Mouse (Mus musculus): ENCODE results near the gene Pkp3.
"Not testable (repeated sequence)": the region's sequence is repeated elsewhere in the genome, so short reads cannot be mapped to it uniquely, and the experiment has no call there.

Pkp3 gene

DNA sequence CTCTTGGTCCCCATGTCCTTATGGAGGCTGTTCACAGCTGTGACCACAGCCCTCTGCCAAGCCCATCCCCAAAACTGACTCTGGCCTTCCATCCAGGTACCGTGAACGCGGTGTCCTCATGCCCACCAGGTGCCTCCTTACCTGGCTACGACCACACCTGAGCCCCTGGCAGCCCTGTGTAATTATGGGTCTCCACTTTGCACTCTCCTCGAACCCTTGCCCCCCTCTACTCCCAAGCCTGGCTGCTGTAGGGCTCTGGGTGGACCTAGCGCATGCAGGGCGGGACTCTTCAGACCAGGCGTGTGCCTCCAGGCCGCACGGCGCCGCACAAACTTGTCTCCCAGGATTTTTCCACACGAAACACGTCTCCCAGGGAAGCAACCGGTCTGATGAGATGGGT is at the start of gene Pkp3:
Gene Pkp3, plus strand, starts transcription at position 378 of the 400 bp plus-strand sequence.
- DNase-seq = no peak

DNA sequence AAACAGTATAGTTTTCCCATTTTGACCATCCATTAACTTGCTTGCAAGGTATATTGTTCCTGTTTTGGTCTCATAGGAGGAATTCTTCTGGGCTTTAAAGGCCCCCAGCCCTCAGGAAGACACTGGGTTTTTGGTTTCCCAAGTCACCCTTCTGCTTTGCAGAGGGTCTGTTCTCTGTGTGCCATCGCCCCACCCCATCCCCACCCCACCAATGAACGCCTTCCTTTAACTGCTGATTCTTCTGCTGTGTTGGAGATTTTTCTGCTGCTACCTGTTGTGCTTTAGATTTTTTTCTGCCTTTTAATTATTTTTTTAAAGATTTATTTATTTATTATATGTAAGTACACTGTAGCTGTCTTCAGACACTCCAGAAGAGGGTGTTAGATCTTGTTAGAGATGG is 49.2 kb upstream of the Pkp3 start, which contains the start of gene Gm17387:
Gene Gm17387, plus strand, starts transcription at position 301 of the 400 bp plus-strand sequence.
- no peak for DNase-seq

DNA sequence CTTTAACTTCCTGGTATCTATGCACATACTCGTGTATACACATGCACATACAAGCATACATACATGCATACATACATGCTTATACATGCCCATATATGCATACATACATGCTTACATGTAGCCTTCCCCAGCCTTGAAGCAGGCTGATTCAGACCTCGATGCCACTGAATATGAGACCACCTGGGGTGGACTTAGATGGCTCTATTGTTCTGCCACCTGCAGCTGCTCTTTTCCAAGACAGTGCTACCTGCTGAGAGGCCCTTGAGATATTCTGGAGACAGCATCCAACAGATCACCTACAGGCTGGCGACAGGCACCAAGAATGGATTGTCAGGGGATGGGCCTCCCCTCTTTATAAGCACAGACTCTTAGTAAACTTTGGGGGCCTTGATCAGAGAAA is 47.6 kb upstream of the Pkp3 start:
- no peak for DNase-seq

DNA sequence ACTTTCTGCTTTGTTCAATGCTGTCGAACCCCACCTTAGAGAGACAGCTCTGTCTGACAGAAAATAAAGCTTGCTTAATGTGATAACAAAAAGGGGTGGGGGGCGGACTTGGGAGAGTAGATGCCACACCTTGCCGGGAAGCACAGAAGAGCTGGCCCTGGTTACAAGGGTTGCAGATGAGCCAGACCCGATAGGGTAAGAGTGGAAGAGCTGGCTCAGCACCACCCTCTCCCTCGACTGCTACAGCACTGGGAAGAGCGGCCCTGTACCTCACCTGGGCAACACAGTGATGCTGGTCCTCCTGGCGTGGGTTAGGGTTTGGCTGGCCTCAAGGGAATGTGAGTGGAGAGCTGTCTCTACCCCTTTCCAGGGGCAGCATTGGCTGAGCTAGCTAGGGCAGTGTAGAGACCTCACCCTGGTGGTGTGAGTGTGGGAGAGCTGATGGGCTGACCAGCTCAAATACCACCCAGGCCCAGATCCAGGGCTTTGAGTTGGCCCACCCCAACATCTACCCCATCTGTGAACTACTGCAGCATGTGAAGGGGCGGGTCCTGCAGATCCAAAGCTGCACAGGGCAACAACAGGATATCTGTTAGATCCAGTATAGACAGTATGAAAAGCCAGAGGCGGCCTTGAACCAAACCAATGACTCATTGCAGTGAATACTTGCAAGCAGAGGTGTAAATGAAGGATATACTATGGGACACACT is 45.4 kb upstream of the Pkp3 start:
- DNase-seq = no peak

DNA sequence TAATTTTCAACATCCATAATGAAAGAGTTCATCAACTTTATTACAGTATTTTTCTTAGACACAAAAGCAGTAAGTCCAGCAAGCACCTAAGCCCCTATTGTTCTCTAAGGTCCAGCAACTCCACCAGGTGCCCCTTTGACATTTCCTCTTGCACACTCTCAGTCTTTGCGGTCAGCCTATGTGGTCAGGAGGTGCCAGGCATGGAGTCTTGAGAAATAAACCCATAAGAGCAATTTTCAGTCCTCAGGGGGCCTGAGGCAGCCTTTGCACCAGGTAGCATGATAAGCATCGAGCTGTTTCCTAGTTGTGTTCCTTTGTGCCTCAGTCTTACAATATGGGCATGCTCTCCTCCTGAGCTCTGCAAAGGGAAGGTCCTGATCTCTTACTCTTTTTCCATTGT is 41.4 kb upstream of the Pkp3 start:
- not testable (repeated sequence) for DNase-seq

DNA sequence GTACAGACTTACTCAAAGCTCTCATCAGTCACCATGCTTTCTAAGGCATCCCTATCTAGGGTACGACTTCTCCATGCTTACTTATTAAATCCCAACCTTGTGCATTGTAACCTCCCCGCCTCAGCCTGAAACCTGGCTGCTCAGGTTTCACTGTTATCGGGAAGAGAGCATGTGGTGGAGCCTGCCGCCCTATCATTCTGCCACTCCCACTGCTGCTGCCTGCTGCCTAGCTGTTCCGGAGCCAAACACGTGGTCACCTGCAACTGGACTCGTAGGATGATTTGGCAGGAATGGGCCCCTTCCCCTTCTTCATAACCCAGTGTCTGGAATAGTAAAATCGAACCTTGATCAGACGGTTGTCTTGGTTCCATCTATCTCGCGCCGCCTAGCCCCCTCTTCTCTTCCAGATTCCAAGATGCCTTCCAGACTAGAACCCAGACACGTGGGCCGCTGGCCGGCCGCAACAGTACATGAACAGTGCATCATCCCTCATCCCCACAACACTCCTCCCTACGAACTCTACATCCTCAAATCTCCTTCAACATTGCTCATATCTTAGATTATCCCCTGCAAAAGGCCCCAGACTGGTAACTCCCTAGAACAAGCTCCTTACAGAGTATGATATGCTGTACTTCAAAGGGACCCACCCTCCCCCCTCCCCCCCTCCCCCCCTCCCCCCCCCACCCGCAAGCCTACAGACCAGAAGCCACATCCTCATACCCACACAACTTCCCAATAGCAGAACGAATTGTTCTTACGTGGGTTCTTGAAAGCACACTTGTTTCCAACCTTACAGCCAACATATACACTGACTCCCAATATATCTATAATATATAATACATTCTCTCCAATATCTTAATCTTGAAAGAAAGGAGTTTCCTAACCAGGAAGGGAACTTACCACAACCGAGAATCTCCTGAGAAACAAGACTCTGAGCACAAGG is 39.7 kb upstream of the Pkp3 start:
- DNase-seq = no peak

DNA sequence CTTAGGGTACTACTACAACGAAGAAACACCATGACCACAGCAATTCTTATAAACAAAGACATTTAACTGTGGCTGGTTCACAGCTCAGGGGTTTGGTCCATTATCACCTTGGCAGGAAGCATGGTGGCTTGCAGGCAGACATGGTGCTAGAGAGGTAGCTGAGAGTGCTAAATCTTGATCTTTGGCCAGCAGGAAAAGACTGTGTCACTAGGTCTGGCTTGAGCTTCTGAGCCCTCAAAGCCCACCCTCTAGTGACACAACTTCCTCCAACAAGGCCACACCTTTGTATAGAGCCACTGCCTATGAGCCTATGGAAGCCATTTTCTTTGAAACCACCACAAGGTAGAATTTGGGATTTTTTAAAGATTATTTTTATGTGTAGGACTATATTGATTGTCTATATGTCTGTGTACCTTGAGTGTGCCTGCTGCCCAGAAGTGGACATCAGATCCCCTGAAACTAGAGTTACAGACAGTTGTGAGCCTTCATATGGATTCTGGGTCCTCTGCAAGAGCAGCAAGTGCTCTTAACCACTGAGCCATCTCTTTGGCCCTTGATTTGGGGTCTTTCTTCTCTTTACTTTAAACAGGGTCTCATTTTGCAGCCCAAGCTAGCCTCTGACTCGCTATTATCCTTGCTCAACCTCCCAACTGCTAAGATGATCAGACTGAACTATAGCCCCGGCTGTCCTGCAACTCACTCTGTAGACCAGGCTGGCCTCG is 38.5 kb upstream of the Pkp3 start:
- no peak for DNase-seq

DNA sequence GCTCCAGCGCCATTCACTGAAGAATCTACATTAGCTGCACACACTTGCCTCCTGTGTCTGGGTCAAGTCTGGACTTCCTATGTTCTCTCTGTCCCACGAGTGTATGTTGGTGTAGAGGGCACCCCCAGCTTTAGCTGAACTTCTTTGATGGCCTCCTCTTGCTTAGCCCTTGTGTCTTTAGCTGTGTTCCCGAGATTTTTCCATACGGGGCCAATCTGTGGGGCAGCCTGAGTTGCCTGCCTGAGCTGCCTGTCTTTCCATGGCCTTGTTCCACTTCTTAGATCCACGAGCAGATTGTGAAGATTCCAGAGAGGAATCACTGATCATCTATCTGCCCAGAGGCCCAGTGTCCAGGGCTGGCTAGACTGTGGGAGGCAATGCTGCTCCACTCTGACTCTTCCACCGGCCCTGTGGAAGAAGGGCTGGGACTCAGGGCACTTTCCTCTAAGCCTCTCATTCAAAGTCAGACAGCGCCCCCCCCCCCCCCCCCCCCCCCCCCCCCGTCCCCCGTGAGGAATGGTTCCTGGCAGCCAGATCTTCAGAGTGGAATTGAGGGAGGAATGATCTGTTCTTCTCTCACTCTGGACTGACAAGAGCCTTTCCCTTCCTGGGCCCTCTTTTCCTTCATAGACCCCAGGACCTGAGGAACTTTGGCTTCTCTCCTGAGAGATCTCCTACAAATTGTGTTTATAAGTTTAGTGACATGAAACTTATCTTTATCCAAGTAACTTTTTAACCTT is 37.0 kb upstream of the Pkp3 start:
- DNase-seq = no peak

DNA sequence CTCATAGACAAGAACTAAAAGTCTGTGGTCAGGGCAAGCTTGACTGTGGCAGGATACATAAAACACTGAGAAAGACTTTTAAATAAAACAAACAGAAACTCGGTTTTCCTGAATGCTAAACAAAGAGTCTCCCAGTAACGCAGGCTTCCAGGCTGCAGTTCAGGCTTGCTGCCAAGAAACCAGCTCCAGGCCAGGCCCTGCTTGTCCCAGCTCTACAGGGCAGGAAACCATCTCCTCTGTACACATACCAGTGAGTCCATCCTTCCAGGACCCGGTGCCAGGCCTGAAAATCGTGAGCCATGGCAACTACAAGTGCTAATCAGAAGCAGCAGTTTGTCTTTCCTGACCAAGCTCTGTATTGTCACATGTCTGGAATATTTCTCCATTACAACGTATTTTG is 36.4 kb upstream of the Pkp3 start:
- DNase-seq = peak; percentile 49 to 62

DNA sequence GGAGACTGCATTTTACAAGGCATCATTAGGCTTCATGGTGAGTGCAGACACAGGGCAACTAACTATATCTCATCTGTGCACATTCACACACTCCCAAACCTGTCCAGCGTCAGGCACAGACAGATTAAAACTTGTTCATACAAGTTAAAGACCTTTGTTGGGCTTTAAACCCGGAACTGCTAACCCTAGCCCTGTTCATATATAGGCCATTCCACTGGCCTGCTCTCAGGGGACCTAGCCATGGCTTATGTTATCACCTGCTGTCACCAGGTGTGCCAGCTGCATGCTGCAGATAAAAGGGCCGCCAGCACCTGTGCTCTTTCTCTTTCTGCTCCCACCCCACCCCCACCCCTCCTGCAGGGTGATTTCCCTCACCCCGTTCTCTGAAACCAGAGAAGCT is 35.5 kb upstream of the Pkp3 start:
- no peak for DNase-seq

DNA sequence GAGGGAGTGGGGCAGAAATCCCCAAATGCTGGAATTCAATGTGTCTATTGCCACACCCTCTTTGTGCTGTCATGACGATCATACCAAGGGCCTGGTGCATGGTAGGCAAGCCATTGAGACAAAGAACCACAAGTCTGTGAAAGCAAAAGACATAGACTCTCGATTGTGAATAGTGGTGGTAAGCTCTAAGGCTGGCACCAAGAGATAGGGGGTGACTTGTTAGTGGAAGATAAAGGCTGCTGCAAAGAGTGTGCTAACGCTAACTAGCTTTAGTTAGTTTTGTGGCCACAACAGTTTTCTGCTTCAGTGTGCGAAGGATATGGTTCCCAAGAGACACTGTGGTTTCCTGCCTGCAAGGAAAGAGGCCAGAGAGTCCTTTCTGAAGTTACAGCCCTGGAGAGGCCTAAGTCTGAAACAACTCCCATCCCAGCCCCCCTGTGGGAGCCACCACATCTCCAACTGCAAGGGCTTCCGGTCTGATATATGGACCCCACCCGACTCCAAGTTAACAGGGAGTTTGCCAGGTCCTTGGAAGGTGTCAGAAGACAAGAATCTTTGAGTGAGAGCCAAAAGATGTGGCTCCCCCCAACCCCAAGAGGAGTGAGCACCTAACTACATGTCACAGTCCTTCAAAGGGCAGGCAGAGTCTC is 31.0 kb upstream of the Pkp3 start:
- DNase-seq = no peak

DNA sequence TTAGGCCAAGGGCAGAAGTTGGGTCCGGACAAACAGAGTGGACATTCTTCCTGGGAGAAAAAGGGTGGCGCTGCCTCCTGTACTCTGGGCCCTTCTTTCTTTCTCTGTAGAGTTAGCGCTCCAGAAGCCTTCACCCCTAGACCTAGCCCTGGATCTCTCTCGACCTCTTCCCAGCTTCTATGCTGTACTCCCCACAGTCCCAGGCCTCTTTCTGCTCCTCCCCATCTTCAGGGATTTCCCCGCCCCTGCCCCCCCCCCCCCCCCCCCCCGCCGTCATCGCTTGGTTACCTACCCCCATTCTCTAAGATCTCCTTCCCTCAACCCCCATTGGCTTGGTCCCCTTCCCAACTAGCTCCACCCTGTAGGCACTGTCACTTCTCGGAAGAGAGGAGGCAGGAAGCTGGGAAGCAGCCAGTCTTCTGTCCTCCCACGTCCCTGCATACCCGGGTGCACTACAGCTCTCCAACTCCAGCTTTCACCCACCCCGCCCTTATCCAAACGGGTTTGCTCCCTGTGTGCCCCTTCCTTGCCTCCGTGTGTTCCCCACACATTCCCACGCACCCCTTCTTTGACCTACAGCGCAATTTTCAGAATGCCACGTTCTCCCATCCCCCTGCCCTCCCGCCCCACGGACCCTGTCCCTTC is 30.3 kb upstream of the Pkp3 start:
- peak; percentile 49 to 56 for DNase-seq

DNA sequence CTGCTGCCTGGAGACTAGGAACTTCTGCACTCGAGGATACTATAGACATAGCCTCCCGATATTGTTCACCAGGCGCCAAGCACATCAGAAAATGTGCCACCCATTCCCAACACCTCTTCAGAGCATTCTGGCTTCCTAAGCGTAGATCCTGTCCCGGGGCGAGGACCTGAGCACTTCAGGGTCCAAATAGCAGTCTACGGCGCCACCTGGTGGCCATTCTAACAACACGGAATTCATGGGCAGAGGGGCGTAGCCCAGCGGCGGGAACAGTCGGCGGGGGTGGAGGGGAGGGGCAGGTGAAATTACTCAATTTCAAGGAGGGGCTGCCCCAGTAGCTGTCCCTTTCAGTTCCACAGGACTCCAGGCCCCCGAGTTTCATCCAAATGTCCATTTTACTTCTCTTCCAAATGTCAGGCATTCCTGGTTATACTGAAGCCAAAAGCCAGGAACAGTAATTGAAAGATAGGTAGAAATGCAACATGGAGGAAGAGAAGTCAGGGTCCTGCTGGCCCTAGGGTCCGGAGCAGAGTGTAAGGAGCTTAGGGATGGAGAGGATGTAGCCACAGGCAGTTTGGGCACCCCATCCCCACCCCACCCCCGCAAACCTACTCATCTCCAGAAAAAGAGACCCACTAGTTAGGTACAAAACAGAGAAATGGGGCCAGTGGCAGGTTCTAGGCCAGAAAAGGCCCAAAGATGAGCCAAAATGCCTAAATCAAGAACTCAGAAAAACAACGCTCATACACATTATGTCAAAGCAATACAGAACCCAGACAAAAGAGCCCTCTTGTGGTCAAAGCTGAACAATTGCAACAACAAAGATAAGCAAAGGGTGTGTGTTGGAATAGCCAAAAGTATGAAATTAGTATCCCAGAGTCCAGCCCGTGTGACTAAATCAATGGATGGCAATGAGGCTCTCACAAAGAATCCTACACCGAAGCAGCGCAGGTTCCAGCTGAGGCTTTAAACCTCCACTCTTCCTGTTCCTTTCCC is 29.5 kb upstream of the Pkp3 start:
- DNase-seq = peak; percentile 91

DNA sequence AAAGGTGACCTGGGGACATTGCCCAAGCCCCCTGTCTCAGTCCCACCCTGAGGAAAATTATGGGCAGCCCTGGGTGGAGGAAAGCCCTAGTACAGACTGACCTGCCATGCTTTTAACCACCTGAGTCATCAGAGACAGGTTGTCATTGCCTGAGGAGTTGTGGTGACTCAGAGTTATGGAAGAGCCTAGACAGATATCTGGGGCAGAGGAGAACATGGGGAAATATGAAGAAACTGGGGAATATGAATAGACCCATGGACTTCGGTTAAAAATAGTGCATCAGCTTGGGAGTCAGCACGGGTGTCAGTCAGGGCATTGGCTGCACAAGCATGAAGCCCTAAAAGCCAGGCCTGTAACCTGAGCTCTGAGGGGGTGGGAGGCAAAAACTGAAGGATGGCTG is 28.7 kb upstream of the Pkp3 start:
- no peak for DNase-seq

DNA sequence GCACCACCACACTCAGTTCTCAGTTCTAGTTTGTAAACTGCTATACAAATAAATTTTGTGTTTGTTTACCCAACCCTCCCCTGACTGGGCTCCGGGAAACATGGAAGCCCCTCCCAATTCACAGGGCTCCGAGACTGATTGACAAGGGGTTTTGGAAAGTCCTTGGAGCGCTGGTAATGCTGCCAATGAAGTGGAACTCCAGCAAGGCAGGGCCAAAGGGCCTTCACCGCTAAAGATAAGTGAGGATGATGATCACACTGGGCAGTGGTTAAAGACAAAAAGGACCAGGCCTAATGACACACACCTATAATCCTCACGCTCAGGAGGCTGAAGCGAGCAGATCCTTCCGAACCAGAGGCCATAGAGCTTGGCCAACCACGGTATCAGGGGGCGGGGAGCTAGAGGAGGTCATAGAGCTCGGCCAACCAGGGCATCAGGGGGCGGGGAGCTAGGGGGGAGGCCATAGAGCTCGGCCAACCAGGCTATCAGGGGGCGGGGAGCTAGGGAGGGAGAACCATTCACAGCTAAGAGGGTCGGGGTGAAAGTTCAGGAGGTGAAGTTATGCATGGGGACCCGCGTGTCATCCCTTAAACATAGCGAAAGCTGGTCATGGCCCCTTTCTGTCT is 26.8 kb upstream of the Pkp3 start:
- no peak for DNase-seq

DNA sequence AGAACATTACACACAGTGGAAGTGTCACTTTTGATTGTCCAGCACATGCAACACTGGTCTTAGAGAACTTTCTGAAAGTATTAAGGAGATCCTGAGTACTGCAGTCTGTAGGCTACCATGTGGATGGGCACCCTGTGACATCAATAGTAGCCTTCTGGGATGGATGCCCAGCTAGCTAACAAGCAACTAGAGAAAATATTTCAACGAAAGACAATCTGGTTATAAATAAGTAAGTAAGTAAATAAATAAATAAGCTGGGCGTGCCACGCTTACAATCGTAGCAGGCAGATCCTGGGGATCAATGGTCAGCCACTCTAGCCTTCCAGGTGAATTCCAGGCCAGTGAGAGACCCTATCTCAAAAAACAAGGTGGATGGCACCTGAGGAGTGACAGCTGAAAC is 26.0 kb upstream of the Pkp3 start:
- no peak for DNase-seq

DNA sequence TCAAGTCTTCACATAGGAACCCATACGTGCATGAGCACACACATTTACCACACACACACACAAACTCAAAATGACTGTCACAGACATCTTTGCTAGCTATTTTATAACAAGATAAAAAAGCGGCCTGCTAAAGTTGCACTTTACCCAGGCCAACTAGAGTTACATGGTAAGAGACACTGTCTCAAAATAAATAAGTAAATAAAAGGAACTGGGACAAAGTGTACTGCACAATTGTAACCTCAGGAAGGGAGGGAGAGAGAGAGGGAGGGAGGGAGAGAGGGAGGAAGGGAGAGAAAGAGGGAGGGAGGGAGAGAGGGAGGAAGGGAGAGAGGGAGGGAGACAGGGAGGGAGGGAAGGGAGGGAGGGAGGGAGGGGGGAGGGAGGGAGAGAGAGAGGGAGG is 25.6 kb upstream of the Pkp3 start:
- no peak for DNase-seq

DNA sequence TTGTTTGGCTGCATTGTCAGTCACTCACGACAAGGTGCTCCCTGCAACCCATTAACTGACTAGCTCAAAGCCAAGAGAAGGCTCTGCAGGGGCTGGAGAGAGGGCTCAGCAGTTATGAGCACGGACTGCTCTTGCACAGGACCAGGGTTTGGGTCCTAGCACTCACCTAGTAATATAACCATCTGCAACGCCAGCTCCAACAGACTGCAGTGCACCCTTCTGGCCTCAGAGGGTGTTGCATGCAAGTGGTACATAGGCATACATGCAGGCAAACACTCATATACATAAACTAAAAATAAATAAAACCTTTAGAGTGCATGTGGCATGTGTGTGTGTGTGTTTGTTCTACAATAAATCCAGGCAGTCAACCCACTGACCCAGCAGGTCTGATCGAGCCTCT is 22.2 kb upstream of the Pkp3 start:
- no peak for DNase-seq

DNA sequence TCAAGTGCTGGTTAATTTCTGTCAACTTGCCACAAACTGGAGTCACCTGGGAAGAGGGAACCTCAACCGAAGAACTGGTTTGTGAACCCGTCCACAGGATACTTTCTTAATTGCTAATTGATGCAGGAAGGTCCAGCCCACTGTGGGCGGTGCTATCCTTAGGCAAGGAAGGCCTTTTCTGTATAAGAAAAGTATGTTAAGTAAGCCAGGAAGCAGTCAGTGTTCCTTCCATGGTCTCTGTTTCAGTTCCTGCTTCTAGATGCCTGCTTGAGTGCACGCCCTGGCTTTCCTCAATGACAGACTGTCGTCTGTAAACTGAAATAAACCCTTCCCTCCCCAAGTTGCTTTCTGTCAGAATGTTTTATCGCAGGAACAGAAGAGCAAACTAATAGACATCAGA is 21.0 kb upstream of the Pkp3 start:
- no peak for DNase-seq

DNA sequence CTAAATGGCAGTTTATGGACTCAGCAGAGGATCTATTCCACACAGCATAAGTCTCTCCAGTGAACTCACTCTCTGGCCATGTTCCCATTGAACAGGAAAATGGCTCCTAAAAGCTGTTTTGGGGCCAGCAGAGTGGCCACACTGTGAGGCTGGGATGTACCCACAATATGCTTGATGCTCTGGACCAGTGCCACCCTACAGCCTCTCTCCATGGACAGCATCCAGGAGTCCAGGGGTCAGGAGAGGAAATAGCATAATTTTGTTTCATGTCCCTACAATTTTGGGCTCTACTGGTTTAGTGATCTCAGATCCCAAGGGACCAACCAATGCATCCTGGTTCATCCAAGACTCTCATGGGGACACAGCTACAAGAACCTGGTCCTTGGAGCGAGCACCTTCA is 20.5 kb upstream of the Pkp3 start:
- DNase-seq = no peak
